Mouse (Mus musculus): ENCODE results near the gene Dmgdh.

The Dmgdh gene

DNA sequence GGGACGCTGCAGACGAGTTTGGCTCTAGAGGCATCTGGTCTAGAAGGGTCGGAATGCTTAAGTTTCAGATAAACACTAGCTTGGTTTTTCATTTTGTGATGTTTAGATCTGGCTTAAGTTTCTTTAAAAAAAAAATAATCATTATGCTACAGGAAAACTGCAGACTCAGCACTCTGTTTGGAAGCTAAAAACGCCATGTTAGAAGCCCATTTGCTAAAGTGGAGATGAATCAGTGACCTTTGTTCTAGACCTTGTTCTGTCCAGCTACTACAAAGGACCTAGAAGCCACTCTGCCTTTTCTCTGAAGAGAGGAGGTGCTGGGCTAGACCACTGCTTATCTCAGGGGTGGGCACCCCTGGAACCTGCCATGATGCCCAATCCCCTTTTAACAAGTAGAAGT is 36.1 kb downstream of the Dmgdh start:
- DNase-seq (ENCODE audit: low spot score): no peak

DNA sequence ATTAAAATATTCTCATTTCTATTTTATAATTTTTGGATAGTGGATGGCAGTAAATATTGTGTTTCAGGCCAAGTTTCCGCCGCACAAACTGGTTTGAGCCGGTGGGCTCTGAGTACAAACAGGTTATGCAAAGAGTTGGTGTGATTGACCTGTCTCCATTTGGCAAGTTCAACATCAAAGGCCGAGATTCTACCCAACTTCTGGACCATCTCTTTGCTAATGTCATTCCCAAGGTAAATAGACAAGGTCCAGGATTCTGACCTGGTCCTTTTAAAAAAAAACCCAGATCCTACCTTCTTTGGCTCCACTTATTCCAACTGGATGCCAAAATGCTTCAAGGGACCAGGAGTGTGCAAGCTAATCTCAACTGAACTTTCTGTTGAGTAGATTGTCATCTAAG is 37.0 kb downstream of the Dmgdh start:
- DNase-seq (ENCODE audit: low spot score): no peak

DNA sequence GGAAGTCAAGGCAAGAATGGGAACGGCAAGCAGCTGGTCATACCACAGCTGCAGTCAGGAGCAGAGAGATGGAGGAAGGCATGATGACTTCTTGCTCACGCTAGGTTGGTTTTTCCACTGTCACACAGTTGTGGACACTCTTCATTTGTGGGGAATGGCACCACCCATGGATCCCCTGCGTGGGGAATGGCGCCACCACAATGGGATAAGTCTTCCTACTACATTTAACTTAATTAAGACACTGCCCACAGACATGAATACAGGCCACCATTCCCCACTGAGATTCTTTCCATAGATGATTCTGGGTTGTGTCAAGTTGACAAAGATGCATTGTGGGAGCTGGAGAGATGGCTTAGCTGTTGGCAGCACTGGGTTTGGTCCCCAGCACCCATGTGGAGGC is 38.1 kb downstream of the Dmgdh start:
- no peak for DNase-seq (ENCODE audit: low spot score)

DNA sequence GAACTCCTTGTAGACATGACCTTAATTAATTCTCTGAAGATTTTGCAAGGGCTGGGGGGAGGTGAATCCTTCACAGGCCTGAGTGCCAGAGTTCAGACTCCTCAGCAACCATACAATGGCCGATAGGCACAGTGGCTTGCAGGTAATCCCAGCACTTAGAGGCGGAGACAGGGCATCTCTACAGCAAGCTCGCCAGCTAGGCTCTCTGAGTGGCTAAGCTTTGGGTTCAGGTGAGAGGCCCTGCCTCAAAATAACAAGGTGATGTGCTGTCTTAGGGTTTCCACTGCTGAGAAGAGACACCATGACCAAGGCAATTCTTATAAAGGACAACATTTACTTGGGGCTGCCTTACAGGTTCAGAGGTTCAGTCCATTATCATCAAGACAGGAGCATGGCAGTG is 39.6 kb downstream of the Dmgdh start:
- DNase-seq (ENCODE audit: low spot score): no peak

DNA sequence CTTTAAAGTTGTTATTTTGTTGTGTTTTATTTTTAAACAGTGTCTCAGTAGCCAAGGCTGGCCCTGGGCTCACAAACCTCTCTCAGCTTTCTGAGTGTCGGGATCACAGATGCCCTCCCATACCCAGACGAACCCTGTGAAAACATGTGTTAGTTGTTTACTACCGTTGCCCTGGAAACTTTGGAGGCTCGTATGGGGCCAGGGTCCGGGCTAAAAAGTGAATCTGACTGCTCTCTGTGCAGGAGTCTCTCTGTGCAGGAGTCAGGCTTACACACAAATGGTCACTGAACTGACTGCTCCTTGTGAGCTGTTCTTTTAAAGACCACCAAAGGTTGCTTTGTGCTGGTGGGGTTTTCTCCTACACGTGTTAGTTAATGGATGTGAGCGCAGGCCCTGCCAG is 42.9 kb downstream of the Dmgdh start:
- no peak for DNase-seq (ENCODE audit: low spot score)

DNA sequence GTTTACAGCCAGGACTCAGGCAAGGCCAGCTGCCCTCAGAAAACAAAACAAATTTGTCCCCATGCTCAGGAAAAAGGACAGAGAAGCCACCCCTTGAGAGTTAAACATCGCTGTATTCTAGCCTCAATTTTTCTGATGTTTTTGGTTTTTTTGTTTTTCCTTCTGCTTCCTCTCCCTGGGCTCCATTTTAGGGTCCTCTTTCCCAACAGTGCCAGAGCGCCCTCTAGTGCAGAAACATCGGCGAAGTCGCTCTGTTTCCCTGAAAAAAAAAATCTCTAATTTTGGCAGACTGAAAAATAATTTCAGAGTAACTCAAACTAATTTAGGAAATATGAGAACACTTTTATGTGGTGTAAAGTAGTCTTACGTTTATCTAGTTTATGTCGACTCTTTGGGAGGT is 44.7 kb downstream of the Dmgdh start:
- DNase-seq (ENCODE audit: low spot score): no peak

DNA sequence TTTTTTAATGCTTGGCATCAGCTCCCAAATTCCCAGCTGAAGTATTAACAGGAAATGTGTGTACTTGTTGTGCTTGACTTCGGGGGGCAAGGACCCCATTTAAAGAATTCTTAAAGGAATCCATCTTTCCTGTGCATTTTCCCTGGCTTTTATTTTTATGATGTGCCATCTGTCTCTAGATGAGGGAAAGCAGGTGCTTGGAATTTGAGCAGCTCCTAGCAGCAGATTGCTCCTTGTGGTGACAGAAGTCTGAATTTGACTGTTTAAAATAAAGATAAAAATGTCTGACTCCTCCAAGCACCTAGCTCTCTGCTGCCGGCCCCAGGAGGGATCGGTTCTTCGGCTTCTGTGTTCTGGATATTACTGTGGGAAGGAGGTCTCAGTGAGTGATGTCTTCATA is 47.7 kb downstream of the Dmgdh start:
- no peak for DNase-seq (ENCODE audit: low spot score)

DNA sequence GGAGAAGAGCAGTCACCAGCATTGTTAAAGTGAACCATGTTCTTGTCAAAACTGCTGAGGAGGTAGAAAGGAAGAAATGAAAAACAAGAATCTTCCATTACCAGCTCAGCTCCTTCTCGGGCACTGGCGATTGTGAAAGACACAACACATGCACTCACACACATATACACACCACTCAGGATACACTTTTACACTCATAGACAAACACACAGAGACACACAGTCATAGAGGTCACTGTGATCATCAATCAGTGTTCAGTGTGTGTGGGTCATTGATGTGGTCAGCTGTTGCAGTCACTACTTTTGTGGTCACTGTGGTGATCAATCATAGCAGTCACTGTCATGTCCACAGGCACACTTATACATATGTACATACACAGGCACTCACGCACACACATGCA is 49.2 kb downstream of the Dmgdh start:
- DNase-seq (ENCODE audit: low spot score): no peak

DNA sequence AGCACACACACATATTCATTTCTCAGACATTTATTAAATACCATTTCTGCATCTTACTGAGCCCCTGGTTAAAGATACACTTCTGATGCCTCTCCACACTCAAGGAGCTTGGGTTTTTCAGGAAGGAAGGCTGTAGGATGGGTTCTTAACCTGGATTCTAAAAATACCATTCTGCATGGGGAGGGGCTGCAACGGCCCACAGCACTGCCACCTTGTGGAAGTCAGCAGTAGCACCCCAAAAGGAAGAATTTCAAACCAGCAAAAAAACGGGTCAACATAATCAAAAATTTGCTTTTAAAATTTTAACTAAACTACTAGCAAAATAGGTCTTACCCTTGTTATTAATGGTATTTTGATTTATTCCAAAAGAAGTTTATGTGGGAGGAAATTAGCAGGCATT is 50.0 kb downstream of the Dmgdh start:
- DNase-seq (ENCODE audit: low spot score): no peak

DNA sequence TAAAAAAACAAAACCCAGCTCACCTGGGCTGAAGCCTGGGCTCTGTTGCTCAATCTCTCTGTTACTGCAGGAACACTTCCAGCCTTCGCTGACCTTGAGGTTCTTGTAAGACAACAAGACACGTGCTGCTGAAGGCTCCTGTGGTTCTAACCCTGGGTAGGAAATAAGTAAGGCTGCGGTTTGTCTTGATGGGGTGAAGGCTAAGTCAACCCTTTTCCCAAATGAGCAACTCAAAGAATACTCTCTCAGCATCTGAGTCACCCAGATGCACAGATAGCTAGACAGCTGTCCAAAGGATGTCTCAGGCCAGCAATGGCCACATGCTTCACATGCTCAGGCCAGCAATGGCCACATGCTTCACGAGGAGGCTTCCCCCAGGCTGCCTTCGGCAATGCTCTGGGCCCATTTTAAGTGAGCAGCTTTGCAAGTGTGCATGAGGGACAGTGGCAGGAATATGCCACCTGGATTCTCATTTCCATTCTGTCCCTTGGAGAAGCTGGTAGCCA is 61.0 kb downstream of the Dmgdh start:
- peak; percentile 15 for DNase-seq (ENCODE audit: low spot score)

DNA sequence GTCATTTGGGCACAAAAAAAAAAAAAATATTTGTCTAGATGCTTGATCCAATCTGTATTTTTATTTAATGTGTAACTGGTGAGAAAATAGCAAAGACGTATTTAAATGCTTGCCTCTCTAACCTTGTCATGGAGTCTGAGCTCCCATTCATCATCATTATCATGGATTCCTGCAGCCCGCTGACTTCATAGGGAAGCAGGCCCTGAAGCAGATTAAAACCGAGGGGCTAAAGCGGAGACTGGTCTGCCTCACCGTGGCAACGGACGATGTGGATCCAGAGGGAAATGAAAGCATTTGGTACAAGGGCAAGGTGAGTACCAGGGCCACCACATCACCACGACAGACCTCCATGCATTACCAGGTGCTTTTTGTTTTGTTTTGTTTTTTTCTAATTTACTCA is 69.9 kb downstream of the Dmgdh start:
- no peak for DNase-seq (ENCODE audit: low spot score)

DNA sequence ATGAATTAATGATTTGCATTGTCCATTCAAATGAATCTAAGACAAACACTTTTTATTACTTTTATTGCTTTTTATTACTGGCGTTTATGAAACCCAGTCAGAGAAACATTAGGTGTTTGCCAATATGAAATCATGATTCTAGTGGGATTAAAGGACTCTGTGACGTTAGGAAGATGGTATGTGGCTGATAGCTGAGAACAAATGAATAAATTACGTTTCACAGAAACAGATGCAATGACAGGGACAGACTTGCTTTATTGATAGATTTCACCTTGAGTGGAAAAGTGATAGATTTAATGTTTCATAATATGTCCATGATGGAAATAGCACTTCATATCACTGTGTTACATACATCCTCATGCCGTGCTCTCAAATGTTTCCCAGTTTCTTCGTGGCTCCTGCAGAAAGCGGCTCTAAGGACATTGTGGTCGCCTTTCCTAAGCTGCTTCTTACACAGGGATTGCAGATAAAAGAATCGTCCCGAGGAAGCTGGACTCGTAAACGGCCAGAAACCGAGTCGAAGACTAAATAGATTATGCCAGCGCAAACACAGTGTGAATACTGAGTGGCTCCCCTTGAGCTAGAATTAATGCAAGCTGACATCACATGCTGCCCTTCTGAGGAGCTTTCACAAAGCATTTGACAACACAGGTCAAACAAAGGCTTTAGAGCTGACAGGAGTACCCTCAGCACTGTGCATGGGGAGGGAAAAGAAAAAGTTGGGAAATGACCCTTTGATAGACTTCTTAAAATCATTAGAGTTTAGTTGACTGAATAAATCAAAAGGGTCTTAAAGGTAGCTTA is 78.6 kb downstream of the Dmgdh start:
- no peak for DNase-seq (ENCODE audit: low spot score)

DNA sequence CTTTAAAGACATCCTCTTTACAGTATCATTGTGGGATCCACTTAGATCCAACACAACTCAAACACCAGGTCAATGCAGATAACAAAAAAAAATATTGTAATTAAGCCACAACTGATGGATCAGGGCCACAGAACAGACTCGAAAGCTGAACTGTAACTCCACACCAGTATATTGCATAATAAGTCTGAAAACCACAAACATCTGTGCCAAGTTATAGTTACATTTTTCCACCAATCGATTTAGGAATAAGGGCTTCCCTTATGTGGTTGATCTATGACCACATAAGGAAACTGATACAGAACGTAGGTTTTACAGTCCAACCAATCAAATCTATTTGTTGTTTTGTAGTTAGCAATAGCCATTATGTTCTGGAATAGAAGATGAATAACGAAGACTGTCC is 80.9 kb downstream of the Dmgdh start:
- DNase-seq (ENCODE audit: low spot score): no peak

DNA sequence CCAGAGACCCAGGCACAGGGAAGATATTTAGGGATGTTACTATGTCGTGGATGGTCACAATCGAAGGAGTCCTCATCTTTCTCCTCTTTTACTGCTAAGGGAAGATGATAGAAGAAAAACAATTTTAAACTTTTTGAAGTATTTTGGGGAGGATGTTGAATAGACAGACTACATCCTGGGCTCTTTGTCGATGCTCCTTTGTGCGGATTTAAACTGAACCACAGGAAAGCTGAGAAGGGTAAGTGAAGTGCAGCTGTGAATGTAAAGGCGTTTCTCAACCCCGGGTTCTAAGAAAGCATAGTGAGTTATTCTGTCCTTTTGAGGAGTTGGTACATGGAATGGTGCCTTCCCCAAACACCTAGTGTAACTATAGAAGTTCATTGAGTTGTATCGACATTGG is 82.4 kb downstream of the Dmgdh start:
- no peak for DNase-seq (ENCODE audit: low spot score)

DNA sequence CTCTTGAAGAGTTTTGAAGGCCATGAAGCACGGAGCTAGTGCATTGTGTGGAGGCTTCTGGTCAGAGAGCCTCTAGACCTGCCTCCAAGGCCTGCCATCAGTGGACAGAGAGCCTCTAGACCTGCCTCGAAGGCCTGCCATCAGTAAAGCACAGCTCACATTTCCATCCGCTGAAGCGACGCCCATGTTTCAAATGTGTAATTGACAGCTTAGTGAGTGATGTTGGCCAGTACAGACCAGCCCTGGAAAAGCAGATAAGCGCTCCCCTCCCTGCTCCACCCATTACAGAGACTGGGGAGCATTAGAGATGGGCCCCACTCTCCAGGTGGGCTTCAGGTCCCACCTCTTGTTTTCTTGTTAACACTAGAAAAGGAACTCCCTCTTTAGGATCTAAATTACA is 83.3 kb downstream of the Dmgdh start:
- DNase-seq (ENCODE audit: low spot score): no peak

DNA sequence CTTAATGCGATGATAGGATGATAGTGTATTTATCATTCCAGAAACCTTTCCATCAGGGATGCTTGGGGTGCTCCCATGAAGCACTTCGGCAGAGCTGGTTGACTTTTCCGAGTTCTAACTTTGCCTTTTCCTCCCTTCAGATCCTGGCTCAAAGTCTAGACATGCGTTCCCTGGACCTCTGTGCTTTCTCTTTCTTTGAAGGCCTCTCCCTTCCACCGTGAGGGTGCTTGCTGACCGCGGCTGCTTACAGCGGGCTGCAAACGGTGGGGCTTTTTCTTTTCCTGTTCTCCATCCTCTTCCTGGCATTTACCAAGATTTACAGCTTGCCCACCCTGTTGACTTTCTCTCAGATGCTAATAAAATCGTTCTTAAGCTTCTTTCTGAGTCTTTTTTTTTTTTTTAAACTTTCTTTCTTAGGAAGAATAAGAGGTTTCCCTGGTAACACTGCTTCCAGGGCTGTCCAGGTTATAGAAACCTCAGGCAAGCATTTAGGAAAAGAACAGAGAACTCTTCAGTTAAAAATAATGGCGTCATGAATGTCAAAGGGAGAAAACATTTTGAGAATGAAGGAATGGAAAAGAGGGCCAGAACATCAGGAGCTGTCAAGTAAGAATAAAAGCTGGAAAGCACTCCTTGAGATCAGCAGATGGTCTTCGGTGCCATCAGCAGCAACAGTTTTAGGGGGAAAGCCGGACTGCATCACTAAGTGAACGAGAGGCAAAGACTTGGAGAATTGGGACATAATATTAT is 84.1 kb downstream of the Dmgdh start:
- DNase-seq (ENCODE audit: low spot score): no peak

DNA sequence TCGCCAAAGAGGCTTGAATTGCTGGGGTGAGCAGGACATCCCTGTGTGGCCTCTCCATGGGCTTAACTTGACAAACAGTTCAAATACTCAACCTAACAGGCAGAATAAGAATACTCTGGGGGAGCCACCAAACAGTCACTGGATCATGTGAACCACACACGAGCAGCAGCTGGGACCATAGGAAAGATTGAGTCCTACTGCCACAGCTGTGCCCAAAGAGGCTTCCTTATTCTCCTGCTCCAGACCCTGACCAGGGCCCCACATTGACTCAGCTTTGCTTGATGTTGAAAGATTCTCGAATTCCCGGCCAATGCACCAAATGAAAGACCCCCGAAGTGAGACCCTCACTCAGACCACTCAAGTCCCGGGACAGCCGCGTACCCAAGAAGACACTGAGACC is 87.6 kb downstream of the Dmgdh start:
- DNase-seq (ENCODE audit: low spot score): no peak

DNA sequence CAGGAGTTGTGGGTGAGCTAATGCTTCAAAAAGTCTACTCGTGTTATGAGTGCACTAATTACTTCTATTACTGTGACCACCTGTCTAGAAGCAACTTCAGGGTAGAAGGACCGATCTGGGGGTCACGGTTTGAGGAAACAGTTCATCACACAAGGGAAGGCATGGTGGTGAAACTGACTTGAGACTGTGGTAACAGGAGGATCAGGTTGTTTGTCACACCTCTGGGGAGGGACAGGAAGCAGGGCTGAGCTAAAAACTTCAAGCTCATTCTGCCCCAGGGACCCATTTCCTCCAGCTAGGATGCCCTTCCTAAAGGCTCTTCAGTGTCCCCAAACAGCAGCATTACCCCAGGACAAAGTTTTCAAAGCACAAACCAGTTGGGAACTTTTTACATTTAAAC is 88.6 kb downstream of the Dmgdh start:
- no peak for DNase-seq (ENCODE audit: low spot score)

DNA sequence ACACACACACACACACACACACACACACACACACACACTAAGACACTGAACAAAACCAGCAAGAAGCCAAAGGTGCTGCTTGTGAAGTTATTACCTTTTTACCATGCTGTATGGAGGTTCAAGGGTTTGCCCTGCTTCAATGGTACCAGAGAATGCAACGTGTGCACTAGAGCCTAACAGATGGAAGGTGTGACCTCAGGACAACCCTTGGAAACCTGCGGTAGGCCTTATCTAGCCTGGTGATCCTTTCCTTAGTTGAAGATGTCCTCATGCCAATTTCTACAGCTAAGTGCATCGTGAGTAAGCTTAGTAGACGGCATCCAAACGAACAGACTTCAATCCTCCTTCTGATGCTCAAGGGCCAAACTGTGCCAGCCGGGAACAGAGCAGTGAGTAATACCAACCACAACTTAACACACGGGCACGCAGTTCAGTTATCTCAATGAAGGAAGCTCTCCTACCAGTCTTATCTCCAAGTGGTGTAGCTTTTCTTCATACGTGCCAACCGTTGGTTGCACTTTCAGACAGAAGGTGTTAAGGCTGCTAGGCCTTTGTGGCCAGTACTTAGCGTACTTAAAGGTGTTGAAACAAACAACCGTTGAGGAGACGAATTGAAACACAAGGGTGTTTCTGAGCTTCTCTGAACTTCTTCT is 90.2 kb downstream of the Dmgdh start:
- DNase-seq (ENCODE audit: low spot score): no peak

DNA sequence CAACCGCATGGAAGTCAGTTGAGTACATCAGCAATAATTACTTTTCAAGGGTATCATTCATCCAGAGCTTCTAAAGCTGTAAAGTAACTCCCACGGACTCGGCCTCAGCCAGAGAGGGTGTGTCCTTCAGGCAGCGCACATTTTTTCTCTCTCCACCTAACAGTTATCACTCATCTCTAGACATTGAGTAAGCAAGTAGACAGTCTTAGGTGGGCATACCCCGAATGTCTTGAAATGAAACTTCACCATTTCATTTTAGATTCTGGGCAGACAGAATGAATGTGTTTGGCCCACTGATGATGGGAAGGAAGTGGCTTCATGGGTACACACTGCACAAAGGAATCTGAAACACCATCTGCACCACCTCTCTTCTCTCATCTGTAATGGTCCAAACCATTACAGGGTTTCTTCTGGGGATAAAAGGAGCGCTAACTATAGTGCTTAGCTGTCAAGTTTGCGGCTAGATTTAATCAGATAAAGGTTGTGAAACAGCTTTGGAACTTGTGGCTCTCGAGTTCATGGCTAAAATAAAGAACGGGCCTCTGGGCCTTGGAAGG is 96.9 kb downstream of the Dmgdh start:
- no peak for DNase-seq (ENCODE audit: low spot score)

DNA sequence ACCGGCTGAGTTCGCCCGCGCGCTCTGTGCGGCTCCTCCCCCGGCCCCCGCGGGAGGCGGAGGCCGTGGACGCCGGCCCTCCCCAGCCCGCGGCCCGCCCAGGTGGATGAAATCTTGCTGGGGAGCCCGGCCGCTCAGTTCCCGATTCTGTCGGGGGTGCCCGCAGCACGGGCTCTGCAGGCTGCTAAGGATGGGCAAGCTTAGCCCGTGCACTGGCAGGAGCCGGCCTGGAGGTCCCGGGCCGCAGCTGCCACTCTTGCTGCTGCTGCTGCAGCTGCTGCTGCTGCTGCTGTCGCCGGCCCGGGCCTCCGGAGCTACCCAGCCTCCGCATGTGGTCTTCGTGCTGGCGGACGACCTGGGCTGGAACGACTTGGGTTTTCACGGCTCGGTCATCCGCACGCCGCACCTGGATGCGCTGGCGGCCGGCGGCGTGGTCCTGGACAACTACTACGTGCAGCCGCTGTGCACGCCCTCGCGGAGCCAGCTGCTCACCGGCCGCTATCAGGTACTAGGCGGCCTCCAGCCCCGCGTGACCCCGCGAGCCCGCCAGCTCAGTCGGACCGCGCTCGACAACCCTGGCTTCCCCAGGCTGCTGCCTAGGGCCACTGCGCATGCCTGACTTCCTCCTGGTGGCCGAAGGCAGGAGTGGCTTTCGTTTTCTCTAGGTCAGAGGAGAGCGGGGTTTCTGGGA is 97.5 kb downstream of the Dmgdh start, which contains the start of gene Arsb:
Gene Arsb, plus strand, starts transcription at position 43 of the 691 bp plus-strand sequence.
- DNase-seq (ENCODE audit: low spot score): peak; percentile 80

DNA sequence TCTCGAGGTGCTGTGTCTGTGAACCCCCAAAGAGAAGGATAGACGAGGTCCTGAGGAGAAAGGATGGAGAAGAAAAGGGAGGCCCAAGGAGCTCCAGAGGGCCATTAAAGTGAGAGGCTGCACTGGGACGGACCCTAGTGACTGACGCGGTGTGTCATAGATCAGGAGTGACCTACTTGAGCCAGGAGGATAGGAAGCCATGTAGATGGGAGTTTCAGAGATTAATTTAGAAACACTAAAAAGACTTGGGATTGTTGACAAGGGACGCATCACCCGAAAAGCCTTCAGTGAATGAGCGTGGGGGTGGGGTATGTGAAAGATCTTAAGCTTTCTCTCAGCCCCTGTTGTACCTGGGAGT is 98.0 kb downstream of the Dmgdh start:
- no peak for DNase-seq (ENCODE audit: low spot score)

All from ovary, adult 18-20 months (tissue).